Mouse (Mus musculus): ENCODE results near the gene Maml2.

The Maml2 gene

GRCm38 (mm10) chr9:13493746-13494145 is 196.0 kb downstream of the Maml2 start:
- DNase-seq (ENCODE audit: low read depth): no peak

- DNase-seq (ENCODE audit: low read depth): no peak
Measured at GRCm38 (mm10) chr9:13495530-13495929, 197.8 kb downstream of the Maml2 start.

GRCm38 (mm10) chr9:13497016-13497415 is 199.3 kb downstream of the Maml2 start:
- DNase-seq (ENCODE audit: low read depth): no peak

GRCm38 (mm10) chr9:13497690-13498333 is 200.1 kb downstream of the Maml2 start:
- DNase-seq (ENCODE audit: low read depth): no peak

- no peak for DNase-seq (ENCODE audit: low read depth)
Measured at GRCm38 (mm10) chr9:13500045-13500444, 202.3 kb downstream of the Maml2 start.

GRCm38 (mm10) chr9:13505024-13505423 is 207.3 kb downstream of the Maml2 start:
- DNase-seq (ENCODE audit: low read depth): no peak

GRCm38 (mm10) chr9:13506956-13507821 is 209.4 kb downstream of the Maml2 start:
- DNase-seq (ENCODE audit: low read depth): no peak

GRCm38 (mm10) chr9:13507822-13508188 is 210.0 kb downstream of the Maml2 start:
- no peak for DNase-seq (ENCODE audit: low read depth)

GRCm38 (mm10) chr9:13509751-13510150 is 212.0 kb downstream of the Maml2 start:
- no peak for DNase-seq (ENCODE audit: low read depth)

- DNase-seq (ENCODE audit: low read depth): no peak
Measured at GRCm38 (mm10) chr9:13510621-13511369, 213.0 kb downstream of the Maml2 start.

GRCm38 (mm10) chr9:13513135-13513534 is 215.4 kb downstream of the Maml2 start:
- no peak for DNase-seq (ENCODE audit: low read depth)

- DNase-seq (ENCODE audit: low read depth): no peak
Measured at GRCm38 (mm10) chr9:13514435-13514834, 216.7 kb downstream of the Maml2 start.

- no peak for DNase-seq (ENCODE audit: low read depth)
Measured at GRCm38 (mm10) chr9:13515976-13516375, 218.2 kb downstream of the Maml2 start.

GRCm38 (mm10) chr9:13518031-13518430 is 220.3 kb downstream of the Maml2 start:
- DNase-seq (ENCODE audit: low read depth): no peak

- DNase-seq (ENCODE audit: low read depth): no peak
Measured at GRCm38 (mm10) chr9:13518441-13518971, 220.7 kb downstream of the Maml2 start.

- no peak for DNase-seq (ENCODE audit: low read depth)
Measured at GRCm38 (mm10) chr9:13522061-13522820, 224.5 kb downstream of the Maml2 start.

GRCm38 (mm10) chr9:13523046-13523445 is 225.3 kb downstream of the Maml2 start:
- DNase-seq (ENCODE audit: low read depth): no peak

- no peak for DNase-seq (ENCODE audit: low read depth)
Measured at GRCm38 (mm10) chr9:13525075-13525474, 227.3 kb downstream of the Maml2 start.

GRCm38 (mm10) chr9:13525561-13526255 is 228.0 kb downstream of the Maml2 start:
- no peak for DNase-seq (ENCODE audit: low read depth)

- DNase-seq (ENCODE audit: low read depth): no peak
Measured at GRCm38 (mm10) chr9:13530575-13530974, 232.8 kb downstream of the Maml2 start.

GRCm38 (mm10) chr9:13533076-13533707 is 235.4 kb downstream of the Maml2 start:
- no peak for DNase-seq (ENCODE audit: low read depth)
